Mouse (Mus musculus) neutrophil, adult 5-6 weeks (primary cell): ENCODE data around the gene Ctrc. TPM values are rescaled to one million over a fixed set of nuclear protein-coding genes. Genes with fewer than 3 reads are reported as not detected.

ENCODE experiments used
- ATAC-seq: fragments of 151-379, 151-347 bp; 2 replicates; pipeline ENCODE4 v1.8.0; 2017; ENCODE audit warnings: mild to moderate bottlenecking, moderate TSS enrichment; ENCODE audit not compliant: insufficient number of reproducible peaks, poor library complexity, low FRiP score, severe bottlenecking; ENCODE audit errors: extremely low read depth
- total RNA-seq: library from RNA; stranded (forward); fragments of 200-1000 nt; gene quantifications from 2 replicates; pipeline ENCODE4 v1.2.3, GENCODE M21; 2017

The Ctrc gene
- total RNA-seq, 1 experiment from 2014 or later = not detected

- no peak for ATAC-seq
Observed at GRCm38 (mm10) chr4:141828177-141828576, 18.0 kb downstream of the Ctrc start.

GRCm38 (mm10) chr4:141827401-141827800, 18.8 kb downstream of the Ctrc start:
- ATAC-seq = no peak

GRCm38 (mm10) chr4:141826060-141826459, 20.1 kb downstream of the Ctrc start, which contains the start of gene Cela2a:
Gene Cela2a, minus strand, starts transcription at chr4:141826160.
- ATAC-seq = no peak

GRCm38 (mm10) chr4:141822979-141823378, 23.2 kb downstream of the Ctrc start:
- ATAC-seq = no peak

- ATAC-seq = no peak
Observed at GRCm38 (mm10) chr4:141822089-141822488, 24.1 kb downstream of the Ctrc start.

- ATAC-seq = no peak
Observed at GRCm38 (mm10) chr4:141821178-141821577, 25.0 kb downstream of the Ctrc start.

GRCm38 (mm10) chr4:141819316-141819715, 26.8 kb downstream of the Ctrc start:
- ATAC-seq = no peak

GRCm38 (mm10) chr4:141818861-141819260, 27.3 kb downstream of the Ctrc start:
- ATAC-seq = no peak

- ATAC-seq = no peak
Observed at GRCm38 (mm10) chr4:141817706-141818105, 28.5 kb downstream of the Ctrc start.

GRCm38 (mm10) chr4:141816776-141817655, 29.1 kb downstream of the Ctrc start:
- ATAC-seq = no peak

- no peak for ATAC-seq
Observed at GRCm38 (mm10) chr4:141816267-141816666, 29.9 kb downstream of the Ctrc start.

GRCm38 (mm10) chr4:141811375-141811774, 34.8 kb downstream of the Ctrc start:
- no peak for ATAC-seq

GRCm38 (mm10) chr4:141810975-141811374, 35.2 kb downstream of the Ctrc start:
- no peak for ATAC-seq

GRCm38 (mm10) chr4:141809850-141810464, 36.2 kb downstream of the Ctrc start:
- ATAC-seq = no peak

- ATAC-seq = no peak
Observed at GRCm38 (mm10) chr4:141805886-141806285, 40.3 kb downstream of the Ctrc start.

GRCm38 (mm10) chr4:141804105-141804504, 42.1 kb downstream of the Ctrc start:
- 0 out of 2 replicates have a peak, but pooled peaks have one; percentile 9 for ATAC-seq

GRCm38 (mm10) chr4:141797545-141797944, 48.6 kb downstream of the Ctrc start:
- ATAC-seq = no peak

- ATAC-seq = no peak
Observed at GRCm38 (mm10) chr4:141796954-141797353, 49.2 kb downstream of the Ctrc start.

GRCm38 (mm10) chr4:141796356-141796755, 49.8 kb downstream of the Ctrc start:
- ATAC-seq = no peak

- ATAC-seq = no peak
Observed at GRCm38 (mm10) chr4:141794152-141794535, 52.0 kb downstream of the Ctrc start.
